Mouse (Mus musculus) heart, embryonic 16.5 days (tissue): ENCODE results near the gene Caprin1. TPM values are rescaled to one million over a fixed set of nuclear protein-coding genes. Genes with fewer than 3 reads are reported as not detected.
A peak's percentile ranks its signal among the peaks of the same experiment; 100 is the strongest.

Source experiments
- ATAC-seq: fragments of 200-750 bp; cut with Nextera tagmentation; replicated peaks from 2 replicates; pipeline ENCODE4 v1.8.0; 2017; ENCODE audit warnings: moderate number of reproducible peaks; ENCODE audit not compliant: insufficient read depth, low FRiP score; ENCODE audit errors: extremely low read depth
- H3K27ac ChIP-seq: fragments of 300-500 bp; sonication (generic); 2 replicates; pipeline ENCODE4 v1.5.1; 2014; ENCODE audit warnings: mild to moderate bottlenecking, low read length, control low read depth, moderate library complexity
- H3K27me3 ChIP-seq: fragments of 300-500 bp; sonication (generic); 2 replicates; pipeline ENCODE4 v1.6.1; 2014; ENCODE audit warnings: low read length, mixed read lengths; ENCODE audit not compliant: control insufficient read depth, insufficient read depth
- H3K36me3 ChIP-seq: fragments of 300-500 bp; sonication (generic); 2 replicates; pipeline ENCODE4 v1.6.1; 2014; ENCODE audit not compliant: control insufficient read depth, insufficient read depth
- H3K4me1 ChIP-seq: fragments of 300-500 bp; sonication (generic); 2 replicates; pipeline ENCODE4 v1.6.1; 2014; ENCODE audit warnings: low read length, mixed read lengths; ENCODE audit not compliant: control insufficient read depth, insufficient read depth
- H3K4me2 ChIP-seq: fragments of 300-500 bp; sonication (generic); 2 replicates; pipeline ENCODE4 v1.6.1; 2014; ENCODE audit warnings: low read depth, mild to moderate bottlenecking, control low read depth, low read length
- H3K4me3 ChIP-seq: fragments of 300-500 bp; sonication (generic); 2 replicates; pipeline ENCODE4 v1.5.1; 2014; ENCODE audit warnings: mild to moderate bottlenecking, control low read depth, low read length
- H3K9ac ChIP-seq: fragments of 300-500 bp; sonication (generic); 2 replicates; pipeline ENCODE4 v1.6.1; 2014; ENCODE audit warnings: low read length, control low read depth
- H3K9me3 ChIP-seq: fragments of 300-500 bp; sonication (generic); replicated peaks from 2 replicates; pipeline ENCODE4 v1.6.1; 2016; ENCODE audit warnings: low read length; ENCODE audit not compliant: control insufficient read depth
- WGBS: fragments of 180-500 bp; shearing (Covaris S2); extraction: QIAGEN DNeasy Blood & Tissue Kit; methylation state at CpG from one replicate; pipeline ENCODE4 v1.1.7; 2014; 5-methylcytosine and 5-hydroxymethylcytosine counted together
- polyA plus RNA-seq: library from polyadenylated mRNA; unstranded; fragments of >200 nt; fragmentation: Nextera tagmentation; extraction: Ambion mirVana; gene quantifications from 2 replicates; pipeline ENCODE4 v1.2.1, GENCODE M21; 2015

Gene Caprin1
- polyA plus RNA-seq, 1 experiment from 2014 or later: 209 TPM

- no peaks in the 10 kb centered on the region for H3K9me3 ChIP-seq
- H3K36me3 ChIP-seq: no peaks in the 10 kb centered on the region
- no peaks in the 10 kb centered on the region for H3K27me3 ChIP-seq
- H3K27ac ChIP-seq: no peak overlapping the region
- no peak overlapping the region for H3K4me2 ChIP-seq
- no peak overlapping the region for H3K9ac ChIP-seq
- no peaks in the 10 kb centered on the region for H3K4me1 ChIP-seq
- ATAC-seq: no peak
- H3K4me3 ChIP-seq: no peak overlapping the region
Measured at GRCm38 (mm10) chr2:103808466-103808865, 11.0 kb upstream of the Caprin1 start.

GRCm38 (mm10) chr2:103803770-103804530 lies 6.5 kb upstream of the Caprin1 start:
- no peak for ATAC-seq
- no peaks in the 10 kb centered on the region for H3K9me3 ChIP-seq
- no peaks in the 10 kb centered on the region for H3K27me3 ChIP-seq
- no peaks in the 10 kb centered on the region for H3K36me3 ChIP-seq
- no peak overlapping the region for H3K9ac ChIP-seq
- no peak overlapping the region for H3K4me2 ChIP-seq
- H3K27ac ChIP-seq: no peak overlapping the region
- H3K4me3 ChIP-seq: no peak overlapping the region
- 0 out of 2 replicates have a peak, but pooled peaks cover 4% of the 10 kb centered on the region for H3K4me1 ChIP-seq
- WGBS: 74% methylated on average over 5 of the region's 5 CpGs

- H3K4me3 ChIP-seq: no peak overlapping the region
- H3K36me3 ChIP-seq: no peaks in the 10 kb centered on the region
- H3K9me3 ChIP-seq: no peaks in the 10 kb centered on the region
- WGBS: 85% methylated on average over 1 of the region's 1 CpGs
- no peaks in the 10 kb centered on the region for H3K27me3 ChIP-seq
- no peak for ATAC-seq
- H3K4me2 ChIP-seq: no peak overlapping the region
- no peak overlapping the region for H3K27ac ChIP-seq
- peaks cover 9% of the 10 kb centered on the region; the same call in 1 of the 2 replicates for H3K4me1 ChIP-seq
- H3K9ac ChIP-seq: no peak overlapping the region
Measured at GRCm38 (mm10) chr2:103802422-103802821, 5.0 kb upstream of the Caprin1 start.

DNA sequence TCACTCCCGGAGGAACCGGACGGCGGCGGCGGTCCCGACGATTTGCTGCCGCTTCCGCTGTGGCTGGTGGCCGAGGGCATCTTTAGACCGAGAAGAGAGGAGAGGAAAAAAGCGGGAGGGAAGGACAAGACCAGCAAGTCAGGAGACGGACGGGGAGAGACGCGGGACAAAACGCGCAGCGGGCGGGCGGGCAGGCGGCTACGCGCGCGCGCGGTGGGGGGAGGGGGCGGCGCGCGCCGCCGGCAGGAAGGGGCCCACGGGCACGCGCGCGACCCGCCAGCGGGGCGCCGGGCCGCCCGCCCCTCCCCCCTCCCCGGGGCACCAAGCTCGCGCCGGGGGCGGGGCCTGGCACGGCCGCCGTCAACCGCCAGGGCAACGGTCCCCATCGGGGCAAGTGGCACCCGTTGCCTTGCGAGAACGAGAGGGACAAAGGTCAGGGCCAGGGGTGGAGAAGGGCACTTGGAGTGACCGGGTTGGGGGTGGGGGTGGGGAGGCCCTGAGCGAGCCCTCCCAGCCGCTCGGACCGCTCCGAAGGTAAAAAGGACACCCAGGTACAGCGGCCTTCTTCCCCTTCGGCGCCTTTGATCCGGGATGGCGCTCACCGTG lies 485 bp downstream of the Caprin1 start:
- WGBS: 0% methylated on average over 33 of the region's 72 CpGs
- peak overlapping the region; percentile 100 for H3K27ac ChIP-seq
- peak overlapping the region; percentile 99 for H3K9ac ChIP-seq
- H3K9me3 ChIP-seq: no peaks in the 10 kb centered on the region
- H3K27me3 ChIP-seq: no peaks in the 10 kb centered on the region
- H3K4me2 ChIP-seq: peak overlapping the region; percentile 72
- ATAC-seq: peak; percentile 62
- peaks cover 22% of the 10 kb centered on the region for H3K4me1 ChIP-seq
- peaks cover 6% of the 10 kb centered on the region for H3K36me3 ChIP-seq
- peak overlapping the region; percentile 99 for H3K4me3 ChIP-seq

GRCm38 (mm10) chr2:103796211-103796860 lies 1.1 kb downstream of the Caprin1 start:
- Histone ChIP-seq H3K4me1 (peaks cover 22% of the 10 kb centered on the region), H3K9ac (peak overlapping the region; percentile 99), H3K4me2 (peak overlapping the region; percentile 72), H3K4me3 (peak overlapping the region; percentile 99), H3K27me3 (no peaks in the 10 kb centered on the region), H3K36me3 (peaks cover 6% of the 10 kb centered on the region), H3K9me3 (no peaks in the 10 kb centered on the region), H3K27ac (peak overlapping the region; percentile 100)
- peak; percentile 24 for ATAC-seq
- under 1% methylated on average over 42 of the region's 42 CpGs for WGBS

DNA sequence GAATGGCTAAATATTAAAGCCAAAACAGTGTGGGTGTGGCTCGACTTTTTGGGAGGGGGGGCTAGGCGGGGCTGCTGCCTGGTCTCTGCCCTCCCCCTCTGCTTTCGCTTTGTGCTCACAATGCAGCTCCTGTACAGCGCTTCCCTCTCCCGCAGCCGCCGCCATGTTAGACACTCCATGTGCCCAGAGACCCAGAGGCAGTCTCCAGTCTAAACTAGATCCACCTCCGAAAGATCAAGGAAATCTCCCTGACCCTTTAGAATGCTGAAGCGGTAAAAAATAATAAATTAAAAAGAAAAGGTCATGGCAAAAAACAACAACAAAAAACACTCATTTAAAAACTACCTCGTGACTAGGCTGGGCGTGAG lies 1.6 kb downstream of the Caprin1 start:
- Histone ChIP-seq H3K9me3 (no peaks in the 10 kb centered on the region), H3K4me3 (peak overlapping the region; percentile 99), H3K27me3 (no peaks in the 10 kb centered on the region), H3K27ac (peak overlapping the region; percentile 100), H3K4me1 (peaks cover 21% of the 10 kb centered on the region), H3K9ac (peak overlapping the region; percentile 99), H3K36me3 (peaks cover 6% of the 10 kb centered on the region), H3K4me2 (peak overlapping the region; percentile 72)
- WGBS: 0% methylated on average over 11 of the region's 11 CpGs
- ATAC-seq: peak; percentile 62

DNA sequence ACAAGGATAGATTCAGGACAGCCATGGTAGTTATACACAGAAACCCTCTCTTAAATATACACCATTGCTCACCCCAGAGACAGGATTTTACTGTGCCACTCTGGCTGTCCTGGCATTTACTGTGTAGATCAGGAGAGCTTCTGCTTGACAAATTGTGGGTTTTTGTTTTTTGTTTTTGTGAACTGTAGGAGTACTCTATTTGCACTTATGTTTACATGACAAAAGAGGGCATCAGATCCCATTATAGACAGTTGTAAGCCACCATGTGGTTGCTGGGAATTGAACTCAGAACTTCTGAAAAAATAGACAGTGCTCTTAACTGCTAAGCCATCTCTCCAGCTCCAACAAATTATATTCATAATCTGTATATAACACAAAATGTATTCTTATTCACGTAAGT lies 5.4 kb downstream of the Caprin1 start:
- Histone ChIP-seq H3K9ac (no peak overlapping the region), H3K36me3 (peaks cover 10% of the 10 kb centered on the region), H3K27me3 (no peaks in the 10 kb centered on the region), H3K4me3 (no peak overlapping the region), H3K27ac (no peak overlapping the region), H3K9me3 (no peaks in the 10 kb centered on the region), H3K4me2 (no peak overlapping the region), H3K4me1 (peaks cover 13% of the 10 kb centered on the region)
- WGBS: 91% methylated on average over 1 of the region's 1 CpGs
- no peak for ATAC-seq

GRCm38 (mm10) chr2:103785735-103786134 lies 11.7 kb downstream of the Caprin1 start:
- Histone ChIP-seq H3K9me3 (no peaks in the 10 kb centered on the region), H3K9ac (no peak overlapping the region), H3K4me2 (no peak overlapping the region), H3K4me3 (no peak overlapping the region), H3K4me1 (no peaks in the 10 kb centered on the region), H3K27ac (no peak overlapping the region), H3K36me3 (peaks cover 16% of the 10 kb centered on the region), H3K27me3 (no peaks in the 10 kb centered on the region)
- ATAC-seq: no peak
- 81% methylated on average over 1 of the region's 1 CpGs for WGBS

GRCm38 (mm10) chr2:103784621-103785020 lies 12.8 kb downstream of the Caprin1 start:
- H3K9me3 ChIP-seq: no peaks in the 10 kb centered on the region
- ATAC-seq: no peak
- H3K4me2 ChIP-seq: no peak overlapping the region
- no peaks in the 10 kb centered on the region for H3K4me1 ChIP-seq
- H3K27ac ChIP-seq: no peak overlapping the region
- no peak overlapping the region for H3K4me3 ChIP-seq
- no peaks in the 10 kb centered on the region for H3K27me3 ChIP-seq
- peaks cover 23% of the 10 kb centered on the region for H3K36me3 ChIP-seq
- no peak overlapping the region for H3K9ac ChIP-seq
- 85% methylated on average over 4 of the region's 4 CpGs for WGBS
